Mouse (Mus musculus): ENCODE data around the gene Gimap3. TPM values are rescaled to one million over a fixed set of nuclear protein-coding genes. Genes with fewer than 3 reads are reported as not detected.

Gene Gimap3
- polyA plus RNA-seq, 1 experiment from 2014 or later, result not detected

DNA sequence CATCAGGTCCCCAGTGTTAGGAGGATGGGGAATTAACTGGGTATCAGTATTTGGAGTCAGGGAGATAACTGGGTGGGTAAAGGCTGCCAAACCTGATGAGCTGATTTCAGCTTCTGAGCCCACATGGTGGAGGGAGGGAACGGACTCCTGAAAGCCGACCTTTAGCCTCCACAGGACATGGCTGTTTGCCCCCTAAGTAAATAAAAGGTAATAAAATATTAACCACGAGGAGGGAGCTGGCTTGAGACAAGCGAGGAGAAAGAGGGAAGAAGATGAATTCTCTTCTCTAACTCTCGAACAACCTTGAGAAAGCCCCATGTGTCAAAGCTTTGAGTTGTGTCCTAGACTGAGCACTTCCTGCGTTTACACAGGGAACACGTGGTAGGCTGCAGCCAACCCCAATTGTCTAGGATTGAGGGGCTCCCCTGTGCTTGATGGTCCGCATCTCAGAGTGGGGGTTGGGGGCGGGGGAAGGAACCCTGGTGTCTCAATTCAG, 28.9 kb downstream of the Gimap3 start:
- WGBS, result 30% methylated on average over 9 of the region's 9 CpGs
- Histone ChIP-seq H3K4me3 (replicated peaks) (no peak overlapping the region), H3K36me3 (no peaks in the 10 kb centered on the region), H3K27me3 (peaks cover 38% of the 10 kb centered on the region), H3K4me1 (peaks cover 11% of the 10 kb centered on the region), H3K9me3 (replicated peaks) (no peaks in the 10 kb centered on the region), H3K27ac (replicated peaks) (no peak overlapping the region), H3K9ac (no peak overlapping the region), H3K4me2 (replicated peaks) (no peak overlapping the region)
- no peak for ATAC-seq (ENCODE audit: insufficient number of reproducible peaks, low FRiP score, low TSS enrichment, low read depth)

DNA sequence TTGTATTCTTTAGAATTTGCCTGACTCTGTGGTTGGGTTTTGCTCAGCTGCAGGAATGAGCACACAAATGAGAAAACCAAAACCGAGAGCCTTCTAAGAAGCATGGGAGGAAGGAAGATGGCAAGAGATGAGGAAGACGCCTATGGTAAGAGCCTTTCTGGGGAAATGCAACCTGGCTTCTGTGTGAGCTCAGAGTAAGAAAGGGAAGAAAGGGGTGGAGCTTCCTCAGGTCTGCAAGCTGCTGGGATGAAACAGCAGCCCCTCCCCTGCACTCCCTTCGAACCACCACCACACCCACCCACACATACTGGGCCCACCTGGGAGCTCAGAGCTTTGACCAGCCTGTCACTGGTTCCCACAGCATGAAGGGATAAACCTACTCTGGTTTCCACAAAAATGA, 29.4 kb downstream of the Gimap3 start:
- peaks cover 11% of the 10 kb centered on the region for H3K4me1 ChIP-seq
- H3K27ac ChIP-seq (replicated peaks), result no peak overlapping the region
- ATAC-seq (ENCODE audit: insufficient number of reproducible peaks, low FRiP score, low TSS enrichment, low read depth), result no peak
- 34% methylated on average over 3 of the region's 3 CpGs for WGBS
- H3K36me3 ChIP-seq, result no peaks in the 10 kb centered on the region
- no peaks in the 10 kb centered on the region for H3K9me3 ChIP-seq (replicated peaks)
- H3K4me2 ChIP-seq (replicated peaks), result no peak overlapping the region
- no peak overlapping the region for H3K9ac ChIP-seq
- peaks cover 38% of the 10 kb centered on the region for H3K27me3 ChIP-seq
- H3K4me3 ChIP-seq (replicated peaks), result no peak overlapping the region

DNA sequence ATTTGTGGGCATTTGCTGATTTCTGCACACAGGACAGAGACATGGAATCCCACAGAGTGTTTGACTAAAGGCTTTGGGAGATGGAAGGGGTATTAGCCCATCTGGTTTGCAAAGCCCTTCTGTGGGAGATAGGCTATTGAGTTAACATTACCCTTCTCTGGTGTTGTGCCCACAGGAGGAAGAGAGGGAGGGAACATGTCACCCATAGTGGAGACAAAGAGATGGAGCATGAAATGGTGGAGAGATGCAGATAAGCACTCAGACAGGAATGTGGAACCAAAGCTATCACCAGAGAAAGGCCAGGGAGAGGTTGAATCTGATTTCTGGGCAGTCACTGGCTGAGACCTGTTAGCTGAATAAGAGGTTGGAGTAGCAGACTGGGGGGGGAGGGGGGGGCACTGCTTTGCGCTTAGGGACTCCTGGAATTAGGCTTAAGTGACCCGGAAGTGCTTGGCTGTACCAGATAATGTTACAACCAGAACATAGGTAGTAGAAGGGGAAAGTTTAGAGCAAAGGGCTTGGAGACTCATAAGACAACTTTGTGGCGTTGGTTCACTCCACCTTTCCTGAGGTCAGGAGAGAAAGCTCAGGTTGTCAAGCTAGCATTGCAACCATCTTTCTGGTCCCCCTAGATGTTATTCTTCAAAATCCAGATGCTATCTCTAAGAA, 30.0 kb downstream of the Gimap3 start:
- Histone ChIP-seq H3K9ac (no peak overlapping the region), H3K36me3 (no peaks in the 10 kb centered on the region), H3K4me2 (replicated peaks) (no peak overlapping the region), H3K27me3 (peaks cover 38% of the 10 kb centered on the region), H3K4me3 (replicated peaks) (no peak overlapping the region), H3K27ac (replicated peaks) (no peak overlapping the region), H3K4me1 (peaks cover 11% of the 10 kb centered on the region), H3K9me3 (replicated peaks) (no peaks in the 10 kb centered on the region)
- WGBS, result 54% methylated on average over 3 of the region's 3 CpGs
- no peak for ATAC-seq (ENCODE audit: insufficient number of reproducible peaks, low FRiP score, low TSS enrichment, low read depth)

DNA sequence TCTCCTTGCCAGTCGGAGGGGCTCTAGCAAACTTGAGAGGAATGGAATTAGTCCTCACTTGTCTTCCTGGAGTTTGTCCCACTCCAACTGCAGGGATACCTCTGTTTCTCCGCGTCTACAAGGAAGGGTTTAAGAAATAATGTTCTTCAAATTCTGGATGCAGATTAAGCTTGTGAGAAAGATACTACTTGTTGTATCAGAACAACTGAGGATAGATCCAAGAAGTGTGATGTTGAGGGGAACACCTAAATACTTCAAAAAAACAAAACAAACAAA, 30.9 kb downstream of the Gimap3 start:
- Histone ChIP-seq H3K9ac (no peak overlapping the region), H3K27ac (replicated peaks) (no peak overlapping the region), H3K4me3 (replicated peaks) (no peak overlapping the region), H3K9me3 (replicated peaks) (no peaks in the 10 kb centered on the region), H3K36me3 (no peaks in the 10 kb centered on the region), H3K4me1 (peaks cover 11% of the 10 kb centered on the region), H3K4me2 (replicated peaks) (no peak overlapping the region), H3K27me3 (peaks cover 38% of the 10 kb centered on the region)
- no peak for ATAC-seq (ENCODE audit: insufficient number of reproducible peaks, low FRiP score, low TSS enrichment, low read depth)
- 83% methylated on average over 3 of the region's 3 CpGs for WGBS

DNA sequence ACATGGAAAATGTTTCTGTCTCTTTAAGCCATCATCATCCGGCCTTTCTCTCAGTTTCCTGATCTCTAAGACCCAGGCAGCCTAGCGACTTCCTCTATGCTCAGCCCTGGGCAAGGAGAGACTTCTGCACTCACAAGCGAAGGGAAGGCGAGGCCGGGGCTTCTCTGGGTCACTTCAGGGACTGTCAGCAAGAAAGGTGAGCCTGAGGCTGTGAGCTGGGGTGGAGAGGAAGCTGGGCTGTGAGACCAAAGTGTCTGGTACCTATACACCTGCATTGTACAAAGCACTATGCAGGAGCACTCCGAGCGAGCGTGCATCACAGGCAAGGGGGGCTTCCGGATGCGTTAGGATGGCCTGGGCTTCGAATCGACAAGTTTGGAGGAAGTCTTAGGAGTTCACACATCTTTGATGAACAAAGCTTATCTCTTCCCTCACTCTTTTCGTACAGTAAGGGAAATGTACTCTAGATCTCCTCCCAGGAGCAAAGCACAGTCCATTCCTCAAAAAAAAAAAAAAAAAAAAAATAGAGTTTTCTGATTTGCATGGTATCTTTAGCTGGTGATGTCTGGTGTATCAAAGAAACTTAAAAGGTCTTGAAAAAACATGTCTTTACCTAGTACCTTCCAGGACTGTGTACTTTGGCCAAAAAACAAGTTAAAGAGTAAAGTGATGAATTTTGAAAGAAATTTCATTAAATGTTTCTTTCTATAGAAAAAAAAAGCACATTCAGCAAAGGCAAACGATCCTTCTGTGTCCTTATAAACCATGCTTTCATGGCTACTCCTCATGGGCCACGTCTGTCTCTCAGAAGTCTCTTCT, 31.5 kb downstream of the Gimap3 start, which contains the start of gene Gimap1:
Gimap1 (plus strand) TSS at position 94 of the 819 bp plus-strand sequence.
- no peak within 1 kb of the TSS for H3K27ac ChIP-seq (replicated peaks)
- no peak within 1 kb of the TSS for H3K4me2 ChIP-seq (replicated peaks)
- peaks cover 11% of the 10 kb centered on the region for H3K4me1 ChIP-seq
- no peaks in the 10 kb centered on the region for H3K36me3 ChIP-seq
- 70% methylated on average over 15 of the region's 15 CpGs for WGBS
- ATAC-seq (ENCODE audit: insufficient number of reproducible peaks, low FRiP score, low TSS enrichment, low read depth), result no peak
- H3K9me3 ChIP-seq (replicated peaks), result no peaks in the 10 kb centered on the region
- peaks cover 34% of the 10 kb centered on the region for H3K27me3 ChIP-seq
- H3K9ac ChIP-seq, result no peak within 1 kb of the TSS
- 0 out of 2 replicates have a peak within 1 kb of the TSS, but pooled peaks have one; percentile 0 for H3K4me3 ChIP-seq (replicated peaks)

DNA sequence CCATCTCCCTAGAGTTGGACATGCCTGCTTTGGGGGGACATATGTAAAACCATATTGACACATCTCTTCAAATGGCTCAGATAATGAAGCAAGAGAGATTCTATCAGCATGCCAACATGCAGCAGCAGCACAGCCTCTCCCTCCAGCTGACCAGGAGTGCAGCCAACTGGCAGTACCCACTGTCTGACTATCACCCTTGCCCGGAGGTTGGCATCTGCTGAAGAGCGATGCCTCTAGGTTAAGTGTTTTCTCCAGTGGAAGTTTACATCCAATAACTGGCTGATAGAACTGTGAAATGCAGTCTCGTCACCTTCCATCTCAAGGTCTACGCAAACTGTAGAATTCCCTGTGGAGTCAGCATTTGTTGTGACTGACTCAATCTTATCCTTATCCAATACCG, 33.0 kb downstream of the Gimap3 start:
- 89% methylated on average over 5 of the region's 5 CpGs for WGBS
- Histone ChIP-seq H3K4me1 (peaks cover 7% of the 10 kb centered on the region), H3K9ac (no peak overlapping the region), H3K9me3 (replicated peaks) (no peaks in the 10 kb centered on the region), H3K4me3 (replicated peaks) (no peak overlapping the region), H3K27ac (replicated peaks) (no peak overlapping the region), H3K36me3 (no peaks in the 10 kb centered on the region), H3K27me3 (peaks cover 24% of the 10 kb centered on the region), H3K4me2 (replicated peaks) (no peak overlapping the region)
- ATAC-seq (ENCODE audit: insufficient number of reproducible peaks, low FRiP score, low TSS enrichment, low read depth), result no peak

DNA sequence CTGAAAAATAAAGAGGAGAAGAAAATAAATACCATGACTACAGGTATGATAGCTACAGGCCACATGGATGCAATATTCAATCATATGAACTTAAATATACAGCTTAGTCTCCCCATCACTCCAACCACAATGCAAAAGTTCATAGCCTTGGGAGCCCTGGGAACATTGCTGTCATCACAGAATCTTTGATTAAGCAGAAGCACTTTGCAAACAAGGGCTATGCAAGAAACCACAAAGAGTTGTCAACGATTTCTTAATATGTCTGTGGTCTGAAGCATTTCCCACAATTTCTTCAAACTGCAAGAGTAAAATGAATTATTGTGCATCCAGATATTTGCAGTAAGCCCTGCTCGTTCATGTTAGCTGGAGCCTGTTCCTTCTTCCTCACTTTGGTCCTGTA, 33.6 kb downstream of the Gimap3 start:
- Histone ChIP-seq H3K9ac (no peak overlapping the region), H3K4me3 (replicated peaks) (no peak overlapping the region), H3K4me2 (replicated peaks) (no peak overlapping the region), H3K4me1 (0 out of 2 replicates have a peak, but pooled peaks cover under 1% of the 10 kb centered on the region), H3K9me3 (replicated peaks) (no peaks in the 10 kb centered on the region), H3K36me3 (no peaks in the 10 kb centered on the region), H3K27ac (replicated peaks) (no peak overlapping the region), H3K27me3 (peaks cover 18% of the 10 kb centered on the region)
- WGBS, result 57% methylated on average over 2 of the region's 2 CpGs
- ATAC-seq (ENCODE audit: insufficient number of reproducible peaks, low FRiP score, low TSS enrichment, low read depth), result no peak

DNA sequence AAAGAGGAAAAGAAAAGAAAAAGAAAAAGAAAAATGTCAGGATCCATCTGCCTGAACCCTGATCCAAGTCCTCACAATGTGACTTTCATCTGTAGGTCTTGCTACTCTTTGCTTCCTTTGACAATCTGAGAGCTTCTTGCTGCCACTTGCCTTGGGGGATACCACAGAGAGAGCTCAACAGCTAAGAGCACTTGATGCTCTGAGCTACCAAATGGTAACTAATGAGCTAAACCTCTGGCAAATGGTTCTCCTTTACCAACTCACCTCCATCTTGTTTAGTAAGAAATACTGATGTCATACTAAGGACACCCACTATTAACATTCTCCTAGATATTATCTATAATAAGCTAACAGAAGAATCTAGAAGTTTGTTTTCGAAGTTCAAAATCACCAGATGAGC, 37.0 kb downstream of the Gimap3 start:
- Histone ChIP-seq H3K9me3 (replicated peaks) (no peaks in the 10 kb centered on the region), H3K4me1 (no peaks in the 10 kb centered on the region), H3K36me3 (no peaks in the 10 kb centered on the region), H3K4me2 (replicated peaks) (no peak overlapping the region), H3K27me3 (no peaks in the 10 kb centered on the region), H3K4me3 (replicated peaks) (no peak overlapping the region), H3K9ac (no peak overlapping the region), H3K27ac (replicated peaks) (no peak overlapping the region)
- no peak for ATAC-seq (ENCODE audit: insufficient number of reproducible peaks, low FRiP score, low TSS enrichment, low read depth)
- 82% methylated on average over 1 of the region's 1 CpGs for WGBS

DNA sequence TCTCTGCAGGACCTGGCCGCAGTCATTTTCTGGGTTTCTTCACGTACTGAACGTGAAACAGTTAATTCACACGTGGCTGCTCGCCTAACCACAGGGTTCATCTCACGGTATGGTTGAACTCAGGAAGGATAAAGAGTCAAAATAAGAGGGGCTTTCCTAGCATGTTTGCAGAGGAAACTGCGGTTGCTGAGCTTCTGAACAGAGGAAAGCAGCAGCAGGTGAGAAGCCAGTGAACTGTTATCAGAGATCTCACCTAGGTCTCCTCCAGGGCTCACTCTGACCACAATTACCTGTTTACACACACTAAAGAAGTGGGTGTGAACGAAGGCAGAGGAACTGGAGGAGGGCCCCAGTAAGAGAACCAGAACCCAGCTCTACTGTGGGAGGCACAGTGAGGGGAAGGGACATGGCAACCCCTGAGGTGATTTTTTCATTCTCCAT, 37.8 kb downstream of the Gimap3 start:
- no peaks in the 10 kb centered on the region for H3K36me3 ChIP-seq
- no peaks in the 10 kb centered on the region for H3K27me3 ChIP-seq
- WGBS, result 46% methylated on average over 8 of the region's 8 CpGs
- no peak overlapping the region for H3K27ac ChIP-seq (replicated peaks)
- no peak overlapping the region for H3K9ac ChIP-seq
- no peaks in the 10 kb centered on the region for H3K9me3 ChIP-seq (replicated peaks)
- H3K4me2 ChIP-seq (replicated peaks), result no peak overlapping the region
- no peak overlapping the region for H3K4me3 ChIP-seq (replicated peaks)
- no peaks in the 10 kb centered on the region for H3K4me1 ChIP-seq
- ATAC-seq (ENCODE audit: insufficient number of reproducible peaks, low FRiP score, low TSS enrichment, low read depth), result no peak

DNA sequence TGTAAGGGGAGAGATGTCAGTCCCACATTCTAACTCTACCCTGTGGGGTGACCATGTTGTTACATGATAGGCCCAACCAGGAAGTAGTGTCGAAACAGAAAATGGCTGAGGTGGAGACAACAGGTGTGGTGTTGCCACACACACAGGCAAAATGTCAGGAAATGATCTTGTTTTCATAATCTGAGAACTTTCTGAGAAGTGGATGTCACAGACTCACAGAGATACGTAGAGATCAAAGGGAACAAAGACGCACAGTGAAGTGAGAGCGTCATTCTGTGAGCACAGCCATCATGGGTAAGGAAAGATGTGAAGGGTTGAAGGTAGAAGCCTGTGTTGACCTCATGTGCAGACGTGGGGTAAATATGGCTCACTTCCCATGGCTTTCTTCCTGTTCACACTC, 42.9 kb downstream of the Gimap3 start:
- H3K9me3 ChIP-seq (replicated peaks), result no peaks in the 10 kb centered on the region
- no peak for ATAC-seq (ENCODE audit: insufficient number of reproducible peaks, low FRiP score, low TSS enrichment, low read depth)
- 86% methylated on average over 5 of the region's 5 CpGs for WGBS
- H3K9ac ChIP-seq, result no peak overlapping the region
- no peak overlapping the region for H3K4me3 ChIP-seq (replicated peaks)
- H3K4me1 ChIP-seq, result no peaks in the 10 kb centered on the region
- H3K27ac ChIP-seq (replicated peaks), result no peak overlapping the region
- H3K4me2 ChIP-seq (replicated peaks), result no peak overlapping the region
- H3K36me3 ChIP-seq, result no peaks in the 10 kb centered on the region
- H3K27me3 ChIP-seq, result no peaks in the 10 kb centered on the region

DNA sequence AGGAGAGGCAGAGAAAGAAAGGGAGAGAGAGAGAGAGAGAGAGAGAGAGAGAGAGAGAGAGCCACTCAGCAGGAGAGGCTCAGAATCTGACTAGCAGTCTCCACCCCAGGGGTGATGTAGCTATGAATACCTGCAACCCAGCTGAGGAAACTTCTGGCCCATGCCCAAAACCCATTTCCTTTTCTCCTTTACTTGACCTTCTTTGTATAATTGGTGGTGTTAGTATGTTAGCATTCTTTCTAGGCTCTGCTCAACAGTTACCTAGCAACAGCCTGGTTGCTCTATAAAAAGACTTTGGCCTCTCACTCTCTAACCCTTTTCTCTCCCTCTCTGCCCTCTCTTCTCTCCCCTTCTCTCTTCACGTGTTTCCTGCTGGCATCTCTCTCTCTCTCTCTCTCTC, 45.2 kb downstream of the Gimap3 start:
- no peak overlapping the region for H3K9ac ChIP-seq
- WGBS, result 17% methylated on average over 1 of the region's 1 CpGs
- no peaks in the 10 kb centered on the region for H3K27me3 ChIP-seq
- no peaks in the 10 kb centered on the region for H3K36me3 ChIP-seq
- no peaks in the 10 kb centered on the region for H3K4me1 ChIP-seq
- ATAC-seq (ENCODE audit: insufficient number of reproducible peaks, low FRiP score, low TSS enrichment, low read depth), result no peak
- no peak overlapping the region for H3K4me2 ChIP-seq (replicated peaks)
- no peak overlapping the region for H3K27ac ChIP-seq (replicated peaks)
- H3K9me3 ChIP-seq (replicated peaks), result no peaks in the 10 kb centered on the region
- no peak overlapping the region for H3K4me3 ChIP-seq (replicated peaks)

All from embryonic facial prominence, embryonic 15.5 days (tissue).